Mouse (Mus musculus) neural tube, embryonic 10.5 days (tissue): ENCODE measurements around the gene 4932438H23Rik.
"Not testable (repeated sequence)": the region's sequence is repeated elsewhere in the genome, so short reads cannot be mapped to it uniquely, and the experiment has no call there.

Experiments used
- DNase-seq: peaks from one replicate; pipeline ENCODE4 v3.0.0-alpha.2; 2017; ENCODE audit warnings: low spot score; ENCODE audit errors: extremely low spot score

Gene 4932438H23Rik

GRCm38 (mm10) chr16:91100484-91100883, 5.6 kb upstream of the 4932438H23Rik start:
- DNase-seq: no peak

- no peak for DNase-seq
Measured at GRCm38 (mm10) chr16:91099444-91100065, 4.6 kb upstream of the 4932438H23Rik start.

- no peak for DNase-seq
Measured at GRCm38 (mm10) chr16:91097858-91098257, 2.9 kb upstream of the 4932438H23Rik start.

GRCm38 (mm10) chr16:91096984-91097506, 2.1 kb upstream of the 4932438H23Rik start:
- no peak for DNase-seq

- no peak for DNase-seq
Measured at GRCm38 (mm10) chr16:91096016-91096415, 1.1 kb upstream of the 4932438H23Rik start.

- DNase-seq: no peak
Measured at GRCm38 (mm10) chr16:91086642-91087306, 8.1 kb downstream of the 4932438H23Rik start.

- DNase-seq: no peak
Measured at GRCm38 (mm10) chr16:91085239-91085825, 9.6 kb downstream of the 4932438H23Rik start.

- no peak for DNase-seq
Measured at GRCm38 (mm10) chr16:91084307-91085238, 10.3 kb downstream of the 4932438H23Rik start.

- no peak for DNase-seq
Measured at GRCm38 (mm10) chr16:91083002-91083646, 11.8 kb downstream of the 4932438H23Rik start.

- peak; percentile 66 for DNase-seq
Measured at GRCm38 (mm10) chr16:91081508-91081907, 13.4 kb downstream of the 4932438H23Rik start.

- DNase-seq: no peak
Measured at GRCm38 (mm10) chr16:91076180-91076579, 18.7 kb downstream of the 4932438H23Rik start.

GRCm38 (mm10) chr16:91075423-91075822, 19.5 kb downstream of the 4932438H23Rik start:
- DNase-seq: not testable (repeated sequence)

- DNase-seq: peak; percentile 86
Measured at GRCm38 (mm10) chr16:91073163-91073892, 21.6 kb downstream of the 4932438H23Rik start.

GRCm38 (mm10) chr16:91072256-91072655, 22.7 kb downstream of the 4932438H23Rik start:
- DNase-seq: no peak

GRCm38 (mm10) chr16:91068969-91069368, 26.0 kb downstream of the 4932438H23Rik start:
- peak; percentile 30 for DNase-seq

- no peak for DNase-seq
Measured at GRCm38 (mm10) chr16:91067122-91067521, 27.8 kb downstream of the 4932438H23Rik start.

- DNase-seq: no peak
Measured at GRCm38 (mm10) chr16:91064583-91065365, 30.1 kb downstream of the 4932438H23Rik start.

GRCm38 (mm10) chr16:91063786-91064185, 31.1 kb downstream of the 4932438H23Rik start:
- no peak for DNase-seq
